Mouse (Mus musculus) ES-E14 (cell line): ENCODE measurements at regions not wholly inside any gene's neighbourhood (a gene's known extent, or its start where the extent isn't known, plus 50 kb on each side); places are given as distances from the start of the nearest gene placed in this dataset.

Source experiments
- CHD2 ChIP-seq: IDR thresholded peaks from 2 replicates; pipeline ENCODE4 v1.6.1; 2014; ENCODE audit warnings: mild to moderate bottlenecking, low read depth, low read length, inconsistent platforms
- MAFK ChIP-seq: IDR thresholded peaks from 2 replicates; pipeline ENCODE4 v1.6.1; 2014; ENCODE audit warnings: mild to moderate bottlenecking, low read depth, low read length, inconsistent platforms; ENCODE audit not compliant: insufficient read depth
- ZC3H11A ChIP-seq: IDR thresholded peaks from 2 replicates; pipeline ENCODE4 v1.6.1; 2012; ENCODE audit warnings: low read depth, mild to moderate bottlenecking, inconsistent platforms, low read length, borderline replicate concordance

- TF ChIP-seq CHD2 (no peak), MAFK (no peak), ZC3H11A (no peak)
These were observed 125.6 kb upstream of the Wdr3 start for GRCm38 (mm10) chr3:100287818-100288217.
